Mouse (Mus musculus): ENCODE measurements at regions not wholly inside any gene's neighbourhood (a gene's known extent, or its start where the extent isn't known, plus 50 kb on each side); places are given as distances from the start of the nearest gene placed in this dataset.

- DNase-seq: no peak
Observed at GRCm38 (mm10) chr9:34143131-34143795, 342.4 kb upstream of the Kirrel3 start.

GRCm38 (mm10) chr9:34155240-34156019 lies 330.3 kb upstream of the Kirrel3 start:
- no peak for DNase-seq

DNA sequence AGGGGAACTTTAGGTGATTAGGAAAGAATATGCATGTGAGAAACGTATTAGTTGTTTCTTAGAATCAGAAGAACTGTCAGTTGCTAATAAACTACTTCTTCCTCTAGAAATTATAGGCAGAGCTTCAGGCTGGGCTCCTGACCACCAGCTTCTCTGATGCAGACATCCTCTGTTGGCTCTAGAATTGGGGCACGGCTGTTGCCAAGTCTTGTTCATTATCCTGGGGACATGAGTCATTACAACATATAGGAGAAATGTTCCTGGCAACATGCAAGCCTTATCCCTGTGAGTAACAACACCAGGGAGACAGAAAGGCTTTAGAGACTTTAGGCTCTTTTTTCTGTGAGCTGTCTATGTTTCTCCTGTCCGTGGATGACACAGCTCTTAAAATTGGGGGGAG lies 329.1 kb upstream of the Kirrel3 start:
- DNase-seq: no peak

GRCm38 (mm10) chr9:34161119-34161518 lies 324.6 kb upstream of the Kirrel3 start:
- no peak for DNase-seq

GRCm38 (mm10) chr9:34186314-34186713 lies 299.4 kb upstream of the Kirrel3 start:
- no peak for DNase-seq

- no peak for DNase-seq
Observed at GRCm38 (mm10) chr9:34192542-34192941, 293.2 kb upstream of the Kirrel3 start.

DNA sequence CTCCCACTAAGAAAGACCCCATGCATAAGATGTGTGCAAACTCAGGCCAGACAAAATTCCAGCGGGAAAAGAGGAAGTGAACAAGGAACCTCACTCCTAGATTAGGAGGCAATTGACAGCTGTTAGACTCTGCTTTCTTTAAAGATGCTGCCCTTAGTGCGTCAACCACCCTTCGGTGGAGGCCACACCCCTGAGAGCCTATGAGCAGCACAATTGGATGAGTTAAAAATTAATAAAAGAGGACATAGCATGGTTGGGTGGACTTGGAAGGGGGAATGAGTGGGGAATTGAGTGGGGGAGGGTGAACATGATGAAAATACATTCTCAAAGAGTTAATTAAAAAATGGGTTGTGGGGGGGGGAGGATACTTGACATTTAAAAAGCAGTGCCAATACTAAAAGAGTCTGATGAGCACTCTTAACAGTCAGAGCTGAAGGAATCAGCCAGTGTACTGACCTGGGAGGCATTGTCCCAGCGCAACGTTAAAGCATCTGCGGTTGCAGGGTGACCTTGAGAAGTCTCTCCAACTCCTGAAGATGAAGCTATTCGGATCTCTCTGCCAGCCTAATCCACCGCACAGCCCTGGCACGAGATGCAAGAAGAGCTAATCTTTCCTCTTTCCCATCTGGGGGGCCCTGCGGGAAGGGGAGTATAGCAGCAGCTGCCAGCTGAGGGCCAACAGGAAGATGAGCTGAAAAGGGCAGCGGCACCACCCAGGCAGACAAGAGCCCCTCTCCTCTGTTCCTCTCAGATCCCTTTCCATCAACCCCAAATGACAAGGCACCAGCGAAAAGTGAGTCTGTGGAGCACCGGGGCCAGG lies 283.4 kb upstream of the Kirrel3 start:
- no peak for DNase-seq

GRCm38 (mm10) chr9:34202942-34203551 lies 282.6 kb upstream of the Kirrel3 start:
- DNase-seq: no peak

GRCm38 (mm10) chr9:34203624-34204365 lies 281.9 kb upstream of the Kirrel3 start:
- no peak for DNase-seq

DNA sequence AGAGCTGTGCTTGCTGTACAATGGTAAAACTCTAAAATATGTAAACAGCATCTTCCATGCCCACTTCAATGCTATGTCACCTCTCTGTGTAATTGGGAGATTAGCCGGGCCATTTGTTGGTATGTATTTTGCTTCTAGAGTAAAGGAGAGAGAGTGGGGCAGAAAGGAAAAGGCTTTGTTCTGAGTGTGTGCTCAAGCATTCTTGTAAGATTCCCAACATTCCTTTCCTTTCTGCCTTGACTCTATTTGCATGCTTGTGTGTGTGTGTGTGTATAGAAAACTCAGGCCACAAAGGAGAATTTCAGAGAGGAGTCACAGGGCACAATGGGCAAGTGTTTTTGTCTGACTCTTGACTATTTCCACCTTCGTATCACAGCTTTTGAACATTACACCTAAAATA lies 281.2 kb upstream of the Kirrel3 start:
- DNase-seq: no peak

GRCm38 (mm10) chr9:34231561-34231960 lies 254.1 kb upstream of the Kirrel3 start:
- no peak for DNase-seq

- no peak for DNase-seq
Observed at GRCm38 (mm10) chr9:34234734-34235133, 251.0 kb upstream of the Kirrel3 start.

GRCm38 (mm10) chr9:34239531-34239930 lies 246.2 kb upstream of the Kirrel3 start:
- no peak for DNase-seq

- no peak for DNase-seq
Observed at GRCm38 (mm10) chr9:34243674-34244073, 242.0 kb upstream of the Kirrel3 start.

- no peak for DNase-seq
Observed at GRCm38 (mm10) chr9:34244576-34244975, 241.1 kb upstream of the Kirrel3 start.

DNA sequence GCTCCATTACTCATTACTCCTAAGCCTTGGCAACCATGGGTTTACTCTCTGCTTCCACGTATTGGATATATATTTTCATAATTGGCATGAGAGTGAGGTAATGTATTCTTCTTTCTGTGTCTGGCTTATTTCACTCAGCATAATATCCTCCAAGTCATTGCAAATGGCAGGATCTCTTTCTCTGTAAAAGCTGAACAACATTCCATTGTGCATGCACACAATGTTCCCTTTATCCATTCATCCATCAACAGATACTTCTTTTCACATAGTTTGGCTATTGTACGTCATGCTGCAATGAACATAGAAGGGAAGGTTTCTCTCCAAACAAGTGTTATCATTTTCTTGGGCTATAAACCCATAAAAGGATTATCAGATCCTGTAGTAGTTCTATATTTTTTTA lies 232.9 kb upstream of the Kirrel3 start:
- no peak for DNase-seq

- DNase-seq: no peak
Observed at GRCm38 (mm10) chr9:34258492-34258891, 227.2 kb upstream of the Kirrel3 start.

GRCm38 (mm10) chr9:34278068-34278467 lies 207.6 kb upstream of the Kirrel3 start:
- no peak for DNase-seq

- DNase-seq: no peak
Observed at GRCm38 (mm10) chr9:34279386-34279785, 206.3 kb upstream of the Kirrel3 start.

- peak; percentile 40 to 43 for DNase-seq
Observed at GRCm38 (mm10) chr9:34279906-34280305, 205.8 kb upstream of the Kirrel3 start.

- DNase-seq: no peak
Observed at GRCm38 (mm10) chr9:34280311-34281208, 205.1 kb upstream of the Kirrel3 start.
